Mouse (Mus musculus): ENCODE measurements around the gene Gen1. TPM values are rescaled to one million over a fixed set of nuclear protein-coding genes. Genes with fewer than 3 reads are reported as not detected.

Gen1 gene
- polyA plus RNA-seq, 1 experiment from 2014 or later = 19.2 TPM

DNA sequence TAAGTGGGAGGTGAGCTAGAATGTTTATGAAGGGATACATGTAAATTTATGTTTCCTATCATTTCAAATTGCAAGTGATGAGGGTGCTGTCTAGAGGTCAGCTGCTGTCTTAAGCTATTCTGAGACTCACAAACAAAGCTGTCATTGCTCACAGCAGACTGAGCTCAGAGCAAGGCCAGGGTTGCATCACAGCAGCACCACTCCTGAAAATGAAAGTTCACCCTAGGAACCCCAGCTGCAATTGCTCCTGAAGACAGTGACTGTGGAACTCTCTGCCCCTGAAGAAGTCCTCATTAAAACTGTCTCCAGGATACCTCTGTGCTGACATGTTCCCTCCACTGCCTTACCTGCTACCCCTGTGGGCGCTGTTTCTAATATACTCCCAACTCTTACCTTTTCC is 70.6 kb downstream of the Gen1 start:
- no peaks in the 10 kb centered on the region for H3K9me3 ChIP-seq (ENCODE audit: control insufficient read depth, low read length)
- DNase-seq (ENCODE audit: low spot score) (no peak), ATAC-seq (replicated peaks; ENCODE audit: low FRiP score) (no peak)
- H3K36me3 ChIP-seq (ENCODE audit: control insufficient read depth, insufficient read depth, low read length) = no peaks in the 10 kb centered on the region
- H3K9ac ChIP-seq (ENCODE audit: low read length) = no peak overlapping the region
- WGBS = 88% methylated on average over 1 of the region's 1 CpGs
- no peak overlapping the region for H3K4me3 ChIP-seq (ENCODE audit: low read depth, low read length)
- H3K27ac ChIP-seq (ENCODE audit: low read depth, low read length) = no peak overlapping the region
- H3K4me2 ChIP-seq (ENCODE audit: low read depth, low read length, severe bottlenecking) = no peak overlapping the region
- peaks cover 2% of the 10 kb centered on the region; the same call in 1 of the 2 replicates for H3K4me1 ChIP-seq (replicated peaks; ENCODE audit: control insufficient read depth, insufficient read depth, low read length)
- H3K27me3 ChIP-seq (ENCODE audit: control insufficient read depth, insufficient read depth, low read length) = no peaks in the 10 kb centered on the region

Small RNAs within 50 kb of the gene (microRNA-seq; reads per million reads assigned to microRNA genes)
- not detected for gene Mir7675 (ENCODE audit: insufficient number of aligned reads)

Other genes starting within 250 kb of the Gen1 start
- gene Kcns3, start 114.7 kb downstream of the Gen1 start, polyA plus RNA-seq (2014; fragmentation: Nextera tagmentation; extraction: Ambion mirVana) = 0.28 and 0.36 TPM in 2 replicates
- not detected in 2 replicates for gene Msgn1, start 56.8 kb downstream of the Gen1 start, polyA plus RNA-seq (2014; fragmentation: Nextera tagmentation; extraction: Ambion mirVana)
- 137 and 153 TPM in 2 replicates for gene Smc6, start 85 bp upstream of the Gen1 start, polyA plus RNA-seq (2014; fragmentation: Nextera tagmentation; extraction: Ambion mirVana)
- 0.51 and 0.99 TPM in 2 replicates for gene Vsnl1, start 170.8 kb upstream of the Gen1 start, polyA plus RNA-seq (2014; fragmentation: Nextera tagmentation; extraction: Ambion mirVana)
- 0.11 and 0.24 TPM in 2 replicates for gene Rad51ap2, start 190.3 kb upstream of the Gen1 start, polyA plus RNA-seq (2014; fragmentation: Nextera tagmentation; extraction: Ambion mirVana)

Data from forebrain, embryonic 11.5 days (tissue).